ENCODE assay signal across 21 mouse cellular contexts in the genomic region with DNA sequence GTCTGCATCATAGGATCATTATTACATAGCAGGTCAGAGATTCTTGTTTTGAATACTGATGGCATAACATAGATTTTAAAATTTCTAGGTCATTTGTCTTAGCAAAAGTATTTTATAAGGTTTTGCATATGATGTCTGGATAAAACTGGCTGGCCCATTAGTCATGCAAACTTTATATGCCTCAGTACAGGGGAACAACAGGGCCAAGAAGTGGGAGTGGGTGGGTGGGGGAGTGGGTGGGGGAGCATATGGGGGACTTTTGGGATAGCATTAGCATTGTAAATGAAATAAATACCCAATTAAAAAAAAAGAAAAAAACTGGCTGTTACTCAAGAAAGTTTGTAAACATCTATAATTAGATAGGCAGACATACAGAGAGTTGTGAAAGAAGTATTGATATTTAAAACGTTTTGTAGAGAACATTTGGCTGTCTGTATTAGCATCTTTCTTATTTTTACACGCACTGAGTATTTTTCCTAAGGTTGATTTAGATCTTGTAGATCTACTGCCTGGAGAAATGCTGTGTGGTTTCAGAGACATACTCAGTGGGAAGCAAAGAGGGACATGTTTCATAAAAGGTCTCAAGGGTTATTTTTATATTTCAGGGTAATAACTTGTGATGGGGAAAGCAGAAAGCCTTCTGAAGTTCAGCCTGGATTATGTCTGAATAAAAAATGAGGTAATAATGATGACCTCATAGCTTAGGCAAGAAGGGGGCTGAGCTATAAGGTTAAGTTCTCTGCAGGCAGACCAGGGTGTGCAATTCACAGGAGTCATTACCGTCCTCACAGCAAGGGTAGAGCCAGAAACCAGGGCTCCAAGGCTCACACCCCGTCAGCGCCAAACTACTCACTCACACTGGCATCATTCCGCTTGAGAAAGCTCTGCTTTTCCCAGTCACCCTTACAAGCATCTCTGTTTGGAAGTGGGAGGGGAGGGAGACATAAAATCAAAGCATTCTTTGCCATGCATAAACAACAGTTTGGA.
DNase-seq lines count a peak whose midpoint lies in the region; ATAC-seq lines count a peak whose summit lies in the region.
"Had no signal": no experiment of that assay in that cellular context is flagged by ENCODE, and none has a peak within 500 bp of the region (broad histone marks: within the 10 kb centered on the region; RNA-seq: fewer than 3 reads in every experiment).

No protein-coding gene starts in this region.

- H3K9ac ChIP-seq in midbrain, embryonic 12.5 days (replicated peaks), result no peak overlapping the region
- no peak overlapping the region for H3K9ac ChIP-seq in midbrain, embryonic 11.5 days (ENCODE audit: low read length)
- no peak overlapping the region for H3K9ac ChIP-seq in limb, embryonic 12.5 days (replicated peaks)
- H3K9ac ChIP-seq: embryonic facial prominence, embryonic 13.5 days; hindbrain, embryonic 14.5 days; kidney, embryonic 15.5 days; liver, embryonic 15.5 days; stomach, embryonic 15.5 days had no signal

- no peaks in the 10 kb centered on the region for H3K27me3 ChIP-seq in midbrain, embryonic 12.5 days
- H3K27me3 ChIP-seq in midbrain, embryonic 11.5 days (ENCODE audit: control insufficient read depth, insufficient read depth, low read length), result no peaks in the 10 kb centered on the region
- no peaks in the 10 kb centered on the region; the same call in 1 of the 2 replicates for H3K27me3 ChIP-seq in limb, embryonic 12.5 days
- H3K27me3 ChIP-seq: embryonic facial prominence, embryonic 13.5 days; kidney, embryonic 15.5 days; liver, embryonic 15.5 days; stomach, embryonic 15.5 days had no signal

- H3K4me2 ChIP-seq in midbrain, embryonic 12.5 days (replicated peaks), result no peak overlapping the region
- H3K4me2 ChIP-seq in midbrain, embryonic 11.5 days, result no peak overlapping the region
- H3K4me2 ChIP-seq in limb, embryonic 12.5 days, result peak overlapping the region; percentile 15; the same call in 1 of the 2 replicates
- H3K4me2 ChIP-seq: embryonic facial prominence, embryonic 13.5 days; hindbrain, embryonic 14.5 days; kidney, embryonic 15.5 days; liver, embryonic 15.5 days; stomach, embryonic 15.5 days had no signal

- intact Hi-C loops in gastrocnemius, postnatal 36 days (cut with DNase I), result no loop called here

- H3K4me3 ChIP-seq in midbrain, embryonic 12.5 days, result no peak overlapping the region
- H3K4me3 ChIP-seq in midbrain, embryonic 11.5 days (ENCODE audit: low read depth, low read length), result no peak overlapping the region
- no peak overlapping the region for H3K4me3 ChIP-seq in limb, embryonic 12.5 days (replicated peaks)
- H3K4me3 ChIP-seq: embryonic facial prominence, embryonic 13.5 days; kidney, embryonic 15.5 days; layer of hippocampus, adult 2 months; liver, embryonic 15.5 days; stomach, embryonic 15.5 days had no signal

- H3K9me3 ChIP-seq in midbrain, embryonic 12.5 days, result no peaks in the 10 kb centered on the region
- H3K9me3 ChIP-seq in midbrain, embryonic 11.5 days (ENCODE audit: control insufficient read depth, low read length), result no peaks in the 10 kb centered on the region
- no peaks in the 10 kb centered on the region for H3K9me3 ChIP-seq in limb, embryonic 12.5 days
- H3K9me3 ChIP-seq: embryonic facial prominence, embryonic 13.5 days; kidney, embryonic 15.5 days; liver, embryonic 15.5 days; stomach, embryonic 15.5 days had no signal

- 0 out of 2 replicates have a peak, but pooled peaks have one; percentile 26 for ATAC-seq in cerebellum, adult (ENCODE audit: insufficient number of reproducible peaks, low FRiP score, low TSS enrichment)
- ATAC-seq in midbrain, embryonic 12.5 days (ENCODE audit: low FRiP score, low read depth), result peak; percentile 69; the same call in 1 of the 2 replicates
- no peak for ATAC-seq in midbrain, embryonic 11.5 days (ENCODE audit: low FRiP score)
- ATAC-seq in erythroid progenitor cell, adult 5-6 weeks (replicated peaks; ENCODE audit: low FRiP score, poor library complexity, severe bottlenecking), result 0 out of 2 replicates have a peak, but pooled peaks have one; percentile 30
- ATAC-seq in limb, embryonic 12.5 days (ENCODE audit: insufficient number of reproducible peaks, insufficient read depth, low FRiP score, low TSS enrichment, low read depth), result peak; percentile 71
- ATAC-seq: CD4-positive, CD25-positive, alpha-beta regulatory T cell, adult 4 months; intestine, embryonic 16.5 days had no signal

- no peak overlapping the region for H3K27ac ChIP-seq in midbrain, embryonic 12.5 days (replicated peaks)
- no peak overlapping the region for H3K27ac ChIP-seq in midbrain, embryonic 11.5 days (ENCODE audit: low read depth, low read length)
- no peak overlapping the region for H3K27ac ChIP-seq in limb, embryonic 12.5 days
- H3K27ac ChIP-seq: embryonic facial prominence, embryonic 13.5 days; hindbrain, embryonic 14.5 days; kidney, embryonic 15.5 days; layer of hippocampus, adult 2 months; liver, embryonic 15.5 days; stomach, embryonic 15.5 days had no signal

- H3K4me1 ChIP-seq in midbrain, embryonic 12.5 days, result 0 out of 2 replicates have a peak, but pooled peaks cover 2% of the 10 kb centered on the region
- H3K4me1 ChIP-seq in midbrain, embryonic 11.5 days (ENCODE audit: control insufficient read depth, insufficient read depth, low read length), result no peaks in the 10 kb centered on the region
- peaks cover 6% of the 10 kb centered on the region; the same call in 1 of the 2 replicates for H3K4me1 ChIP-seq in limb, embryonic 12.5 days (replicated peaks)
- H3K4me1 ChIP-seq: kidney, embryonic 15.5 days; liver, embryonic 15.5 days; stomach, embryonic 15.5 days had no signal

- DNase-seq in cerebellum, adult 11 months, result no peak
- DNase-seq in midbrain, embryonic 11.5 days (ENCODE audit: low spot score, missing footprints), result no peak
- DNase-seq in gastrocnemius, postnatal 36 days, result no peak
- no peak for DNase-seq in heart, adult 11 months
- DNase-seq: adrenal gland, postnatal 10 days; cerebellum, adult 9-10 months; gastrocnemius, postnatal 10 days; thymus, adult 2 months had no signal

- 51% methylated on average over 6 of the region's 6 CpGs for WGBS in midbrain, embryonic 12.5 days
- 53% methylated on average over 6 of the region's 6 CpGs for WGBS in midbrain, embryonic 11.5 days
- 24% methylated on average over 6 of the region's 6 CpGs for WGBS in limb, embryonic 12.5 days

- H3K36me3 ChIP-seq in midbrain, embryonic 12.5 days, result no peaks in the 10 kb centered on the region
- H3K36me3 ChIP-seq in midbrain, embryonic 11.5 days (ENCODE audit: control insufficient read depth, insufficient read depth, low read length), result no peaks in the 10 kb centered on the region
- H3K36me3 ChIP-seq in limb, embryonic 12.5 days, result no peaks in the 10 kb centered on the region
- H3K36me3 ChIP-seq: embryonic facial prominence, embryonic 13.5 days; G1E; kidney, embryonic 15.5 days; liver, embryonic 15.5 days; stomach, embryonic 15.5 days had no signal
